In genomic region chr3:122494764-122495163, GRCm38 (mm10) we compare ENCODE assay signal across 15 mouse cellular contexts.
"Had no signal": no experiment of that assay in that cellular context is flagged by ENCODE, and none has a peak within 500 bp of the region (broad histone marks: within the 10 kb centered on the region; RNA-seq: fewer than 3 reads in every experiment).

No protein-coding gene starts in this region.

- H3K27me3 ChIP-seq: limb, embryonic 15.5 days; liver, embryonic 12.5 days; midbrain, embryonic 15.5 days; stomach, embryonic 15.5 days had no signal

- ATAC-seq: liver, embryonic 12.5 days; midbrain, embryonic 15.5 days had no signal

- H3K9ac ChIP-seq: limb, embryonic 15.5 days; liver, embryonic 12.5 days; lung, embryonic 14.5 days; midbrain, embryonic 15.5 days; stomach, embryonic 15.5 days had no signal

- H3K4me3 ChIP-seq: layer of hippocampus, adult 2 months; limb, embryonic 15.5 days; liver, embryonic 12.5 days; midbrain, embryonic 15.5 days; stomach, embryonic 15.5 days had no signal

- H3K27ac ChIP-seq: layer of hippocampus, adult 2 months; limb, embryonic 15.5 days; liver, embryonic 12.5 days; stomach, embryonic 15.5 days had no signal

- H3K4me2 ChIP-seq: limb, embryonic 15.5 days; liver, embryonic 12.5 days; lung, embryonic 14.5 days; midbrain, embryonic 11.5 days; midbrain, embryonic 15.5 days; stomach, embryonic 15.5 days had no signal

- H3K9me3 ChIP-seq: limb, embryonic 15.5 days; liver, embryonic 12.5 days; midbrain, embryonic 15.5 days; stomach, embryonic 15.5 days had no signal

- H3K36me3 ChIP-seq: limb, embryonic 15.5 days; liver, embryonic 12.5 days; midbrain, embryonic 15.5 days; stomach, embryonic 15.5 days had no signal

- DNase-seq: kidney, adult 18-20 months; kidney, postnatal 10 days; kidney, postnatal 4 days; lung, embryonic 14.5 days; lung, postnatal 10 days; lung, postnatal 4 days; right cerebral cortex, postnatal 14 days; thymus, adult 2 months; thymus, postnatal 25 days had no signal

- H3K4me1 ChIP-seq: liver, embryonic 12.5 days had no signal
